In the genomic region with DNA sequence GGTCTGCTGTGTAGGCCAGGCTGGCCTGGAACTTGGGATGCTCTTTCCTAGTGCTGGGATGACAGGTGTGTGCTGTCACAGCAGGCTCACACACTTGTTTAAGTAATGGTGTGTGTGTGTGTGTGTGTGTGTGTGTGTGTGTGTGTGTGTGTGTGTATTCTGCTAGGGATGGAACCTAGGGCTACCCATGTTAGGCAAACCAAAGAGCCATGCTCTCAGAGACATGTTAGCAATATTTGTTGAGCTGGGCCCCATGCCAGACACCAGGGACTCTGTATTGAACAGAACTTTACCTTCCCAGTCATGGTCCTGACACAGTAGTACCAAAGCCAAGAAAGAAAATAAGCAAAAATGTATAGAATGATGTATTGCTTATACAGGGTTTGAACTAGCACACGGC, we compare ENCODE assay signal across 21 mouse cellular contexts. TPM values are rescaled to one million over a fixed set of nuclear protein-coding genes. Genes with fewer than 3 reads are reported as not detected.
"Had no signal": no experiment of that assay in that cellular context is flagged by ENCODE, and none has a peak within 500 bp of the region (broad histone marks: within the 10 kb centered on the region; RNA-seq: fewer than 3 reads in every experiment).

No protein-coding gene starts in this region.

- H3K9me3 ChIP-seq: liver, embryonic 15.5 days; midbrain, embryonic 10.5 days; midbrain, embryonic 13.5 days; midbrain, embryonic 15.5 days; neural tube, embryonic 13.5 days; neural tube, embryonic 15.5 days had no signal

- H3K27ac ChIP-seq: liver, embryonic 15.5 days; midbrain, embryonic 10.5 days; midbrain, embryonic 13.5 days; midbrain, embryonic 15.5 days; neural tube, embryonic 13.5 days; neural tube, embryonic 15.5 days had no signal

- H3K4me2 ChIP-seq: liver, embryonic 15.5 days; lung, embryonic 14.5 days; midbrain, embryonic 13.5 days; midbrain, embryonic 15.5 days; neural tube, embryonic 13.5 days; neural tube, embryonic 15.5 days had no signal

- H3K9ac ChIP-seq: liver, embryonic 15.5 days; lung, embryonic 14.5 days; midbrain, embryonic 13.5 days; midbrain, embryonic 15.5 days; neural tube, embryonic 13.5 days; neural tube, embryonic 15.5 days had no signal

- DNase-seq: lung, adult 18-20 months; lung, embryonic 14.5 days; lung, postnatal 10 days; retina, postnatal 1 day; right cerebral cortex, adult 18-20 months; right cerebral cortex, postnatal 25 days; right cerebral cortex, postnatal 4 days; spleen, adult 18-20 months; thymus, adult 2 months; thymus, postnatal 25 days; thymus, postnatal 4 days had no signal

- H3K36me3 ChIP-seq: liver, embryonic 15.5 days had no signal

- H3K4me3 ChIP-seq: liver, embryonic 15.5 days; midbrain, embryonic 13.5 days; midbrain, embryonic 15.5 days; myocyte; neural tube, embryonic 13.5 days; neural tube, embryonic 15.5 days had no signal

- H3K27me3 ChIP-seq: midbrain, embryonic 15.5 days had no signal

- ATAC-seq: midbrain, embryonic 15.5 days had no signal

RNA-seq across cellular contexts. Expression of a gene that starts 9.6 kb away (rescaled TPM):
- polyA plus RNA-seq: myocyte had no signal

RNA-seq across cellular contexts. Expression of a gene that starts 19.3 kb away (rescaled TPM):
- total RNA-seq: megakaryocyte, adult 5-6 weeks; megakaryocyte-erythroid progenitor cell, adult 5-6 weeks had no signal
- polyA plus RNA-seq: lung, embryonic 14.5 days; myocyte; urinary bladder, adult 2 months had no signal
